Mouse (Mus musculus) embryonic facial prominence, embryonic 15.5 days (tissue): ENCODE measurements at regions not wholly inside any gene's neighbourhood (a gene's known extent, or its start where the extent isn't known, plus 50 kb on each side); places are given as distances from the start of the nearest gene placed in this dataset.

ENCODE experiments used
- ATAC-seq: fragments of 200-750 bp; cut with Nextera tagmentation; 2 replicates; pipeline ENCODE4 v1.8.0; 2017; ENCODE audit warnings: low read depth, moderate TSS enrichment; ENCODE audit not compliant: insufficient number of reproducible peaks, low FRiP score, low TSS enrichment
- H3K27ac ChIP-seq: fragments of 300-500 bp; sonication (generic); replicated peaks from 2 replicates; pipeline ENCODE4 v1.5.1; 2015; ENCODE audit warnings: mild to moderate bottlenecking, inconsistent platforms
- H3K27me3 ChIP-seq: fragments of 300-500 bp; sonication (generic); 2 replicates; pipeline ENCODE4 v1.6.1; 2015; ENCODE audit warnings: inconsistent platforms
- H3K36me3 ChIP-seq: fragments of 300-500 bp; sonication (generic); 2 replicates; pipeline ENCODE4 v1.6.1; 2015; ENCODE audit warnings: mild to moderate bottlenecking, inconsistent platforms
- H3K4me1 ChIP-seq: fragments of 300-500 bp; sonication (generic); 2 replicates; pipeline ENCODE4 v1.6.1; 2015; ENCODE audit warnings: inconsistent platforms
- H3K4me2 ChIP-seq: fragments of 300-500 bp; sonication (generic); replicated peaks from 2 replicates; pipeline ENCODE4 v1.6.1; 2015; ENCODE audit warnings: mild to moderate bottlenecking, inconsistent platforms
- H3K4me3 ChIP-seq: fragments of 300-500 bp; sonication (generic); replicated peaks from 2 replicates; pipeline ENCODE4 v1.5.1; 2015; ENCODE audit warnings: mild to moderate bottlenecking, inconsistent platforms
- H3K9ac ChIP-seq: fragments of 300-500 bp; sonication (generic); 2 replicates; pipeline ENCODE4 v1.6.1; 2015; ENCODE audit warnings: inconsistent platforms
- H3K9me3 ChIP-seq: fragments of 300-500 bp; sonication (generic); replicated peaks from 2 replicates; pipeline ENCODE4 v1.6.1; 2016; ENCODE audit warnings: inconsistent platforms
- WGBS: fragments of 180-500 bp; shearing (Covaris S2); methylation state at CpG from one replicate; pipeline ENCODE4 v1.1.7; 2015; 5-methylcytosine and 5-hydroxymethylcytosine counted together

- Histone ChIP-seq H3K4me2 (no peak overlapping the region), H3K27ac (no peak overlapping the region)
- no peak for ATAC-seq
These were observed 484.3 kb upstream of the Nrsn1 start for GRCm38 (mm10) chr13:25754515-25755105.

GRCm38 (mm10) chr13:25751409-25751777, 481.1 kb upstream of the Nrsn1 start:
- Histone ChIP-seq H3K9me3 (no peaks in the 10 kb centered on the region), H3K36me3 (no peaks in the 10 kb centered on the region), H3K4me3 (no peak overlapping the region), H3K4me2 (no peak overlapping the region), H3K27ac (no peak overlapping the region), H3K9ac (no peak overlapping the region), H3K27me3 (no peaks in the 10 kb centered on the region), H3K4me1 (no peaks in the 10 kb centered on the region)
- no peak for ATAC-seq
- WGBS, result 32% methylated on average over 4 of the region's 4 CpGs

More at GRCm38 (mm10) chr13:25754515-25755105, 484.3 kb upstream of the Nrsn1 start:
- no peak overlapping the region for H3K9ac ChIP-seq
- no peaks in the 10 kb centered on the region for H3K36me3 ChIP-seq
- H3K4me1 ChIP-seq, result no peaks in the 10 kb centered on the region
- H3K27me3 ChIP-seq, result no peaks in the 10 kb centered on the region
- no peaks in the 10 kb centered on the region for H3K9me3 ChIP-seq
- H3K4me3 ChIP-seq, result no peak overlapping the region

- no peak for ATAC-seq
These were observed 480.4 kb upstream of the Nrsn1 start for GRCm38 (mm10) chr13:25750460-25751408.

GRCm38 (mm10) chr13:25738601-25739000, 468.3 kb upstream of the Nrsn1 start:
- H3K4me2 ChIP-seq, result no peak overlapping the region
- no peak overlapping the region for H3K27ac ChIP-seq
- no peak; the same call in 1 of the 2 replicates for ATAC-seq
- no peaks in the 10 kb centered on the region for H3K36me3 ChIP-seq
- no peaks in the 10 kb centered on the region for H3K27me3 ChIP-seq
- 31% methylated on average over 2 of the region's 2 CpGs for WGBS
- no peaks in the 10 kb centered on the region for H3K9me3 ChIP-seq
- H3K4me3 ChIP-seq, result no peak overlapping the region
- H3K4me1 ChIP-seq, result no peaks in the 10 kb centered on the region
- H3K9ac ChIP-seq, result no peak overlapping the region

More at GRCm38 (mm10) chr13:25750460-25751408, 480.4 kb upstream of the Nrsn1 start:
- Histone ChIP-seq H3K4me2 (no peak overlapping the region), H3K4me1 (no peaks in the 10 kb centered on the region), H3K27ac (no peak overlapping the region), H3K36me3 (no peaks in the 10 kb centered on the region), H3K27me3 (no peaks in the 10 kb centered on the region), H3K4me3 (no peak overlapping the region), H3K9ac (no peak overlapping the region), H3K9me3 (no peaks in the 10 kb centered on the region)
- WGBS, result 32% methylated on average over 8 of the region's 8 CpGs

- Histone ChIP-seq H3K36me3 (no peaks in the 10 kb centered on the region), H3K9me3 (no peaks in the 10 kb centered on the region), H3K9ac (no peak overlapping the region), H3K27me3 (no peaks in the 10 kb centered on the region), H3K27ac (no peak overlapping the region), H3K4me1 (no peaks in the 10 kb centered on the region), H3K4me2 (no peak overlapping the region), H3K4me3 (no peak overlapping the region)
- ATAC-seq, result no peak
- WGBS, result 72% methylated on average over 3 of the region's 3 CpGs
These were observed 459.1 kb upstream of the Nrsn1 start for GRCm38 (mm10) chr13:25729327-25729892.

GRCm38 (mm10) chr13:25727504-25728095, 457.3 kb upstream of the Nrsn1 start:
- no peak overlapping the region for H3K27ac ChIP-seq
- H3K4me2 ChIP-seq, result no peak overlapping the region
- no peaks in the 10 kb centered on the region for H3K9me3 ChIP-seq
- H3K9ac ChIP-seq, result no peak overlapping the region
- no peak for ATAC-seq
- H3K4me1 ChIP-seq, result no peaks in the 10 kb centered on the region
- H3K27me3 ChIP-seq, result no peaks in the 10 kb centered on the region
- no peaks in the 10 kb centered on the region for H3K36me3 ChIP-seq
- 63% methylated on average over 1 of the region's 1 CpGs for WGBS
- H3K4me3 ChIP-seq, result no peak overlapping the region

GRCm38 (mm10) chr13:25722595-25723525, 452.6 kb upstream of the Nrsn1 start:
- Histone ChIP-seq H3K4me2 (no peak overlapping the region), H3K27ac (no peak overlapping the region), H3K27me3 (no peaks in the 10 kb centered on the region), H3K9me3 (no peaks in the 10 kb centered on the region), H3K4me3 (no peak overlapping the region), H3K4me1 (no peaks in the 10 kb centered on the region), H3K36me3 (no peaks in the 10 kb centered on the region), H3K9ac (no peak overlapping the region)
- no peak for ATAC-seq
- WGBS, result 63% methylated on average over 4 of the region's 4 CpGs

GRCm38 (mm10) chr13:25700965-25701364, 430.7 kb upstream of the Nrsn1 start:
- H3K9ac ChIP-seq, result no peak overlapping the region
- H3K36me3 ChIP-seq, result no peaks in the 10 kb centered on the region
- H3K27ac ChIP-seq, result no peak overlapping the region
- ATAC-seq, result no peak
- no peak overlapping the region for H3K4me3 ChIP-seq
- H3K4me1 ChIP-seq, result no peaks in the 10 kb centered on the region
- no peak overlapping the region for H3K4me2 ChIP-seq
- H3K9me3 ChIP-seq, result no peaks in the 10 kb centered on the region
- no peaks in the 10 kb centered on the region for H3K27me3 ChIP-seq
- 54% methylated on average over 4 of the region's 4 CpGs for WGBS

- Histone ChIP-seq H3K4me3 (no peak overlapping the region), H3K36me3 (no peaks in the 10 kb centered on the region), H3K4me1 (no peaks in the 10 kb centered on the region), H3K27me3 (no peaks in the 10 kb centered on the region), H3K27ac (no peak overlapping the region), H3K4me2 (no peak overlapping the region), H3K9ac (no peak overlapping the region), H3K9me3 (no peaks in the 10 kb centered on the region)
- ATAC-seq, result no peak
- WGBS, result 95% methylated on average over 1 of the region's 1 CpGs
These were observed 425.7 kb upstream of the Nrsn1 start for GRCm38 (mm10) chr13:25695956-25696355.

- ATAC-seq, result no peak
- H3K27ac ChIP-seq, result no peak overlapping the region
- no peaks in the 10 kb centered on the region for H3K4me1 ChIP-seq
- no peak overlapping the region for H3K4me2 ChIP-seq
- H3K9ac ChIP-seq, result no peak overlapping the region
- no peaks in the 10 kb centered on the region for H3K9me3 ChIP-seq
- H3K4me3 ChIP-seq, result no peak overlapping the region
- no peaks in the 10 kb centered on the region for H3K36me3 ChIP-seq
- H3K27me3 ChIP-seq, result no peaks in the 10 kb centered on the region
- 81% methylated on average over 14 of the region's 14 CpGs for WGBS
These were observed 424.8 kb upstream of the Nrsn1 start for GRCm38 (mm10) chr13:25695017-25695604.
